Mouse (Mus musculus) stomach, postnatal 0 days (tissue): ENCODE measurements around the gene Zfp512b.

Source experiments
- CTCF ChIP-seq: IDR thresholded peaks from 2 replicates; pipeline ENCODE4 v1.5.1; 2016; ENCODE audit warnings: antibody characterized with exemption, low read depth, mild to moderate bottlenecking, moderate library complexity
- EP300 ChIP-seq: optimal IDR thresholded peaks from 2 replicates; pipeline ENCODE3; 2016; ENCODE audit warnings: antibody characterized with exemption

DNA sequence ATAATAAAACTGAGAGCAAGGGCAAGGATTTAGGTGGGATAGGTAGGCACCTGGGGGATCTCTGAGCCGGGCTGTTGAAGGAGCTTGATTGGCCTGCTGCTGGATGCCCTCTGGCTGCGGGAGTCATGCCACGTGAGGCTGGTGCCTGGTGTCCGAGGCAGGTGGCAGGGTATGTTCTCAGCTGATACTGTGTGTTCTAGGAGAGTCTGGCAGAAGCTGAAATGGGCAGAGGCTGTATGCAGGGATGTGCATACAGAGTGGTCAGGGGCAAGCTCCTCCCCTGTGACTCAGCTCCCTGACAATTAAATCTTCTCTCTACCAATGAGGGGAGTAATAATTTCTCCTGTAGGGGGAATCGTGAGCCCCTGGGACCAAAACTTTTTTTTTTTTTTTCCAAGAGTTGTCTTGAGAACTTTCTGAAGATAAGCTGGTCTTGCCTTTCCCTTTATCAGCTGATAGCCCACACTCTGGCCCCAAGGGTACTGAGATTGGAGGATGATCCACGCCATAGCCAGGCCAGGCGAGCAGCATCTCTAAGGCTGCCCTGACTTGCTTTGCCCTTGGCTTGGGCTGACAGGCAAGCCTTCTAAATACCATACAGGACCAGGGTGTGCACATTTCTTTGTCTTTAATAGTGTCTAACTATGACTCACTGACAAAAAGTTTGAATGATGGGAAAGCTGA, 4.9 kb upstream of the Zfp512b start:
- TF ChIP-seq CTCF (peak; percentile 38; the same call in 1 of the 2 replicates), EP300 (no peak)
